Mouse (Mus musculus) CH12.LX (cell line): ENCODE data around the gene Upp2.

ENCODE experiments used
- CHD1 ChIP-seq: IDR thresholded peaks from 2 replicates; pipeline ENCODE4 v1.6.1; 2012; ENCODE audit warnings: low read depth, low read length, improper control_type of control experiment, inconsistent platforms
- CTCF ChIP-seq, 2 experiments: IDR thresholded peaks in 1 of 2; conservative IDR thresholded peaks in 1 of 2; 2 replicates each; pipeline ENCODE4 v1.5.1; 2011 to 2012; ENCODE audit warnings: low read depth in 2 of 2, low read length in 2 of 2, improper control_type of control experiment in 1 of 2, inconsistent platforms in 1 of 2, mild to moderate bottlenecking in 1 of 2, moderate library complexity in 1 of 2
- RAD21 ChIP-seq: IDR thresholded peaks from 2 replicates; pipeline ENCODE4 v1.6.1; 2011; ENCODE audit warnings: low read depth, mild to moderate bottlenecking, low read length, improper control_type of control experiment, moderate library complexity

- TF ChIP-seq CTCF (conservative IDR thresholded peaks at IDR 0.05 in 1 of 2, IDR thresholded peaks at IDR 0.05 in 1 of 2; ENCODE audit: low read depth in 2 of 2, low read length in 2 of 2) = no peak
- TF ChIP-seq RAD21 = no peak
- no peak for TF ChIP-seq CHD1
Measured at GRCm38 (mm10) chr2:58628993-58629392, 61.9 kb downstream of the Upp2 start.
